Mouse (Mus musculus) kidney, adult 2 months (tissue): ENCODE results near the gene Hist2h3c2.

ENCODE experiments used
- CTCF ChIP-seq: fragments of 200-500 bp; conservative IDR thresholded peaks from 2 replicates; pipeline ENCODE4 v1.5.1; 2011; ENCODE audit warnings: low read depth, mild to moderate bottlenecking, control low read depth, low read length, moderate library complexity, mixed read lengths; ENCODE audit not compliant: insufficient read depth, insufficient read length
- POLR2A ChIP-seq: fragments of 200-500 bp; IDR thresholded peaks from one replicate; pipeline ENCODE4 v1.6.1; 2011; ENCODE audit warnings: low read depth, low read length, control low read depth

DNA sequence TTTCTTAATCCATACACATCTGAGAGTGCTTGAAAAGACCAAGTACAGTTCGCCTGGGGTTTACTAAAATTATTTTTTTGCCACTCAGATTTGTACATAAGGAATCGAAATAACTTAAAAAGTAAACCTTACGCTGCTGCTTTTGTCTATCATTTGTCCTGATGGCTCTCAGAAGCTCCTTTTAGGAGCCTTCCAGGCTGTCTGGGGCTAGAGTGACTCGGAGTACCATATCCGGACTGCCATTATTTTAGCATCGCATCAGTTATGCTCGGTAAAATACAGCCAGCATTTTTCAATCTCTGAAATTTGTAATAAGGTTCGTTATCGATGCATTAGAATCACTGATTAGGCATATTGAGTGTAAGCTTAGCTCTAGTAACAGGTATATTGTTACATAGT lies 1.9 kb upstream of the Hist2h3c2 start:
- no peak for TF ChIP-seq CTCF
- no peak for TF ChIP-seq POLR2A
